In genomic region chr1:105980849-105981610, GRCm38 (mm10) we compare ENCODE assay signal across 11 mouse cellular contexts. TPM values are rescaled to one million over a fixed set of nuclear protein-coding genes. Genes with fewer than 3 reads are reported as not detected.
DNase-seq lines count a peak whose midpoint lies in the region; ATAC-seq lines count a peak whose summit lies in the region.
"Had no signal": no experiment of that assay in that cellular context is flagged by ENCODE, and none has a peak within 500 bp of the region (broad histone marks: within the 10 kb centered on the region; RNA-seq: fewer than 3 reads in every experiment).

No protein-coding gene starts in this region.

- H3K27ac ChIP-seq in lung, embryonic 15.5 days = no peak overlapping the region

- H3K36me3 ChIP-seq in lung, embryonic 15.5 days = no peaks in the 10 kb centered on the region

- DNase-seq in adrenal gland, postnatal 14 days = peak; percentile 45
- DNase-seq in adrenal gland, adult 18-20 months (ENCODE audit: low spot score in 2 of 2) = no peak
- DNase-seq in lung, postnatal 14 days = no peak
- peak; percentile 46 to 60 for DNase-seq in natural killer cell, adult 2 months (ENCODE audit: low spot score in 2 of 2)
- no peak for DNase-seq in urinary bladder, postnatal 14 days (ENCODE audit: low spot score)
- DNase-seq in left cerebral cortex, adult 9 months (ENCODE audit: low spot score in 2 of 2) = no peak
- DNase-seq: midbrain, embryonic 14.5 days; right cerebral cortex, postnatal 4 days had no signal

- H3K9me3 ChIP-seq in lung, embryonic 15.5 days = no peaks in the 10 kb centered on the region

- H3K4me2 ChIP-seq in lung, embryonic 15.5 days = no peak overlapping the region

- no peak overlapping the region for H3K4me3 ChIP-seq in lung, embryonic 15.5 days

- H3K9ac ChIP-seq in lung, embryonic 15.5 days = no peak overlapping the region

- H3K4me1 ChIP-seq in lung, embryonic 15.5 days = no peaks in the 10 kb centered on the region

- no peaks in the 10 kb centered on the region for H3K27me3 ChIP-seq in lung, embryonic 15.5 days

- 40% methylated on average over 6 of the region's 6 CpGs for WGBS in lung, embryonic 15.5 days

- 0 out of 2 replicates have a peak, but pooled peaks have one; percentile 39 for ATAC-seq in lung, embryonic 15.5 days (ENCODE audit: borderline replicate concordance, extremely low read depth, low FRiP score, low TSS enrichment)
- ATAC-seq in granulocyte monocyte progenitor cell, adult 5-6 weeks (replicated peaks; ENCODE audit: poor library complexity, severe bottlenecking) = peak; percentile 86
- ATAC-seq: forebrain, embryonic 16.5 days had no signal

RNA-seq across cellular contexts. Expression of gene Zcchc2, which starts 9.2 kb away (rescaled TPM):
- 17.5 and 19.0 TPM in 2 replicates for total RNA-seq in adrenal gland, postnatal 14 days (2021)
- total RNA-seq in adrenal gland, adult 18-20 months (2021) = 10 to 100 TPM; 19.4 to 20.3 TPM
- polyA plus RNA-seq in lung, embryonic 15.5 days (2015; fragmentation: Nextera tagmentation; extraction: Ambion mirVana) = 2.0 and 2.3 TPM in 2 replicates
- total RNA-seq in granulocyte monocyte progenitor cell, adult 5-6 weeks (2014; fragmentation: Nextera tagmentation) = 14.8 and 18.7 TPM in 2 replicates
- total RNA-seq in granulocyte monocyte progenitor cell, adult 5-6 weeks (2017) = 13.7 and 15.9 TPM in 2 replicates

Comparison
In these comparisons a context has a peak if more than half of its experiments do, and no peak if none do; other contexts are left out.
1. DNase-seq: peak in adrenal gland, postnatal 14 days (single experiment) and natural killer cell, adult 2 months (2 of 2); none in adrenal gland, adult 18-20 months (0 of 2), lung, postnatal 14 days (single experiment), urinary bladder, postnatal 14 days (single experiment) and left cerebral cortex, adult 9 months (0 of 2).